Mouse (Mus musculus) adrenal gland, adult 18-20 months (tissue): ENCODE measurements around the gene Cd300lf. TPM values are rescaled to one million over a fixed set of nuclear protein-coding genes. Genes with fewer than 3 reads are reported as not detected.

Experiments used
- DNase-seq, 2 experiments: peaks; one replicate each; pipeline ENCODE4 v3.0.0; 2021 to 2022; ENCODE audit warnings: low spot score in 2 of 2
- total RNA-seq, 2 experiments: library from RNA; stranded (reverse); gene quantifications; 1 replicate in 1 of 2; 2 replicates in 1 of 2; pipeline ENCODE4 v1.2.3; 2021

Cd300lf gene
- total RNA-seq, 2 experiments from 2014 or later, result 1.3 to 2.5 TPM

DNA sequence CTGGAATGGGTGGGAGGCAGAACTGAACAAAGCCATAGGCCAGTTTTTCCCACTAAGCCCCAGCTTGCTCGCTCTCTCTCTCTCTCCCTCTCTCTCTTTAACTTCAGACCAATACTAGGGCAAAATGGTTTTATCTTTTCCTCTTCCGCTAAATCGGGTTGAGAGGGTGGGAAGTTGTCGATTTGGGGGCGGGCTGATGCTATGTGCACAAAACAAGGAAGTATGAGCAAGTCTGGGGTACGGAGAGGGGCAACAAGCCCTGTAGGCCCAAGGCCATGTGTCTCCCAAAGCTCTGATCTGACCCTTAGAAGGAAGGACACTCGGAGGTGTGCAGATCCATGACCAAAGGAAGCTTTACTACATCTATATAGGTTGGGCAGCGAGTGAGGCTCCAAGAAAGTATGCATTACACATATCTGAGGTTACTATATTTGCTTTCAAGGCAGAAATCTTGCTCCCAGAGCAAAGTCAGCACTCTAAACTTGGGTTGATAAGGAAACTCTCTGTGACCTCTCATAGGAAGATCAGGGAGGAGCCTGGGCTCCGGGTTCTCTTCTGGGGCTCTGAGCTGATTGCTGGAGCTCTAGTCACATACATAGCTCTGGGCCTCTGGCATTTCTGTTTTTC, 27.9 kb upstream of the Cd300lf start:
- DNase-seq, result no peak

DNA sequence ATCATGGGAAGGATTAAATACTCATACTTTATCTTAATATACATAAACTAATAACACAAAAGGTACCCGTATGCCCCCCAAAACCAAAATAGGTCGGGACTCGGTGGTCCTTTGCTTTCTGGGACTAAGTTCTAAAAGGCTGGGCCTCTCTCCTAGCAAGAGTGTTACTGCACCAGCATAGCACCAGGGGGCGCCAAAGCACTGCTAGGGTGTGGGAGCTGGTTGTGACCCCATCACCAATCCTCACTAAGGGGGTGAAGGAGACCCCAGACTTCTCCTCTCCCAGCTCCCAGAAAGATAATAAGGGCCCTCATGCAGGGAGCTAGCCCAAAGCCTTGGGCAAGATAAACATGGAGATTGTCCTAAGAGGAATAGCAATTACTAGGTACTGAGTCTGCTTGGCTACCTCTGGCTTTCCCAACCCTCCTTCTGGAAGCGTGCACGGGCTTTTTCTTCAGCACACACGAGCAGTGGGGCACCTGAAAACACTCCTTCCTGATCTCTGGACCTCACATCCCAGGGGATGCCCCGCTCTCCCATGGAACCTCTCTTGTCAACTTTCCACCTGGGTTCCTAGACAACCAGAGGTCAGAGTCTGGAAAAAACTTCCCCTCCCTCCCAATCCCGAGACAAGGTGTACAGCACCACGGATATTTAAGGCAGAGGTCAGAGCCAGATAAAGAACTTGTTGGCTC, 27.2 kb upstream of the Cd300lf start:
- peak; percentile 76 to 85 for DNase-seq

DNA sequence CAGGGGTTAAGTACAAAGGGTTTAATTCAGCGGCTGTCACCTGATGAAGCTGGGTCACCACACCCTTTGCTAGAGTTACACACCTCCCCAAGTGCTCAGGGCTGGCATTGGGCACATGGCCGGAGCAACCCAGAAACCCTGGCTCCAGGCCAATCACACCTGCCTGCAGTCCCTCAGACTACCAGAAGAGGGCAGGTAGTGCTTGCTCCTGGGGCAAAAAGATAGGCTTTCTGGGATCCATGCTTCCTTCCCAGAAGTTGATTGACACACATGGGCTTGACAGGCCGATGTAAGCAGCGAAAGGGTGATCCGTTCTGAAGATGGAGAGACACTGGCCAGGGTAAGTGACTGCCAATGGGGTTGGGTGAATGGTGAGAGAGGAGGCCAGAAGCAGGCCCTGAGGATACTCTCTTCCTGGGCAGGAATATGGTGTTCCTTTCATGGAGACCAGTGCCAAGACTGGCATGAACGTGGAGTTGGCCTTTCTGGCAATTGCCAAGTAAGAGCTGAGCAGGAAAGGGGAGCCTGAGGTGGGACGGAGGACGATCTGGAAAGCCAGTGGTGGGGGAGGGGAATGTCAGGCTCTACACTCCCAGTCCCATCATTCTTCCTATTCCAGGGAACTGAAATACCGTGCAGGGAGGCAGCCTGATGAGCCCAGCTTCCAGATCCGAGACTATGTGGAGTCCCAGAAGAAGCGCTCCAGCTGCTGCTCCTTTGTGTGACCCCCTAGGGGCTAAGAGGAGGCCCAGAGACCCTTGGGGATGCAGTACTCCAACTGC, 26.4 kb upstream of the Cd300lf start:
- DNase-seq, result peak; percentile 88 to 89

DNA sequence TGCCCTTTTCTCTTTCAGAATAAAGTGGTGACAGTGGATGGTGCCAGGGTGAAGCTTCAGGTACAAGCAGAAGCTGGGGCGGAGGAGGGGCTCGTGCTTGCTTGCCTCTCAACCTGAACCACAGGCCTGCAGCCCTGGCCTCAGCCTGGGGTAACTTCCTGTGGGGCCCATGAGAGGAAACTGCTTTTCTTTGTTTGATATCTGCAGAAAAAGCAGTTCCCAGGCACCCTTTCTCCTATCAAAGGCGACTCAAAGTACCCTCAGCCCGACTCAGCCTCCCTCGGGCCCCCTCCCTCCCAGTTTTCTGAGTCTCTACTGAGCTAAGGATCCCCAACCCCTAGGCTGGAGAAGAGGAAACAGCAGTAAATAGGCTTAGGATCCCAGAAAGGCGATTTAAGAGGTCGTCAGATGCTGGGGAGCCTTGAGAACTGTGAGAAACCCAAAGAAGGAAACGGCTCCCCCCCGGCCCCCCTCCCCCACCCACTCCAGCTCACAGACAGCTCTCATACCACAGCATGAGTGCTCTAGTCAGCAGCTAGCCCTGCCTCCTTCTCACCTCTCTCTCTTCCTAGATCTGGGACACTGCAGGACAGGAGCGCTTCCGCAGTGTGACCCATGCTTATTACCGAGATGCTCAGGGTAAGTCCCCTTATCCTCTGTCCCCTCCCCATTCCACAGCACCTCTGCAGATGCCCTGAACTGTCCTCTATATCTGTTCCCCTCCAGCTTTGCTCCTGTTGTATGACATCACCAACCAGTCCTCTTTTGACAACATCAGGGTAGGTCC, 24.3 kb upstream of the Cd300lf start:
- no peak for DNase-seq

DNA sequence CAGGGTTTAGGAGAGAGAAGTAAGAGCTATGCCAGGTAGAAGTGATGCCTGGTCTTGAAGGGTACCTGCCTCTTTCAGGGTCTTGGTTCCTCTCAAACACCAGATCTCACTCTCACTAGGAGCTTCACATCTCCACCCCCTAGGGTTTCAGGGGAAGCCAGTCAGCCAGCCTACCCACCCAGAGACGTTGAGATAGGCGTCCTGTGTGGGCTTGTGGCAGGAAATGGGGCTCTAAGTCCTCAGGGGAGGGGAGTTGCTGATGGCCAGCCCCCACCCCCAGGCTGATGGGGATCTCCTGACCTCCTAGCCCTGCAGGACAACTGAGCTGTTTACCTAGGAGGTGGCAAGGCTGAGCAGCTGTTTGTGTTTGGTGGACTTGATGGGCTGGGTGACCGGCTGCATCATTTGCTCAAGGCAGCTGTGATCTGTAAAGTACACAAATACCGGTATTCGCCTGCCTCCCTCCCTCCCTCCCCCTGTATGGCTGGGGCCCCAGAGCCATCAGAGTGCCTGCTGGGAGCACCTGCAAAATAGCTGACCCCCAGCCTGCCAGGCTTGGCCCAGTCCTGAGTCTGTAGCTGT, 21.4 kb upstream of the Cd300lf start:
- no peak for DNase-seq

DNA sequence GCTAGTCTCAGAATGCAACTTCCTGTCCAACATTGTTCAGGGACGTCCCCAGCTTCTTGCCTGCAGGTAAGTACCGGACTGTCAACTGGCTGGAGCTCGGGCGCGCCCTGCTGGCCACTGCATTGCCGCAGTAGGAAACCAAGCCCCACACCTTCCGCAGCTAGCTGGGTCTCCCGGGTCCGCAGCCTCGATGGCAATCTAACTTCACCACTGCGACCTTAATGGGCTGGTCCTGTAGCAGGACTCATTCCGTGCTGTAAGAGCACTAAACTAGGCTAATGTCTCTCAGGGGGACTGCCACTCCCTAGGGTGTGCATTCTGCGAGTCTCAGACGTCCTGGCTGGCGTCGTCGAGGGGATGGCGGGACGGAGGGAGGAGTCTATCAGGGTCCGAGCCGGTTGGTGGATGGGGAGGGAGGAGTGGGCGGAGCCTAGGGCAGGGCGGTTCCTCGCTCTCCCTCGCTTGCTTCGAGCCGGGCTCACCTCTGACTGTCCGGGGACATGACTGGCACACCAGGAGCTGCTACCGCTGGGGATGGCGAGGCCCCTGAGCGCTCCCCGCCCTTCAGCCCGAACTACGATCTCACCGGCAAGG, 20.0 kb upstream of the Cd300lf start:
- DNase-seq, result peak; percentile 64 to 80

DNA sequence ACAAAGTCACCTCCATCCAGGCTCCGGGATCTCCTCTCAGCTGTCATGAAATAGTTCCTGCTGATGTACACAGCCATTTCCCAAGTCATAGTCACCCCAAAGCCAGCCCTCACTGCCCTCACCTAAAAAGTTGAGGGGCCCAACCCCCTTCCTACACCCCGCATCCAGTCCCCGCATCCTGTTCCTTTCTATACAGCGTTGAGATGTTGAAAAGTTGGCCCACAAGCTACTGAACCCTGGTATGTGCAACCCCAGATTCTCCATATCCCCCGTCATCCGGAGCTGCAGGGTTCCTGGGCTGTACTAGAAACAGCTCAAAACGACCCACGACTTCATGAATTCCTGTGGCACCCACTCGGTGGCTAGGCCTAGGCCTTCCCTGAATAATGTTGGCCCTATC, 19.3 kb upstream of the Cd300lf start:
- DNase-seq, result no peak

DNA sequence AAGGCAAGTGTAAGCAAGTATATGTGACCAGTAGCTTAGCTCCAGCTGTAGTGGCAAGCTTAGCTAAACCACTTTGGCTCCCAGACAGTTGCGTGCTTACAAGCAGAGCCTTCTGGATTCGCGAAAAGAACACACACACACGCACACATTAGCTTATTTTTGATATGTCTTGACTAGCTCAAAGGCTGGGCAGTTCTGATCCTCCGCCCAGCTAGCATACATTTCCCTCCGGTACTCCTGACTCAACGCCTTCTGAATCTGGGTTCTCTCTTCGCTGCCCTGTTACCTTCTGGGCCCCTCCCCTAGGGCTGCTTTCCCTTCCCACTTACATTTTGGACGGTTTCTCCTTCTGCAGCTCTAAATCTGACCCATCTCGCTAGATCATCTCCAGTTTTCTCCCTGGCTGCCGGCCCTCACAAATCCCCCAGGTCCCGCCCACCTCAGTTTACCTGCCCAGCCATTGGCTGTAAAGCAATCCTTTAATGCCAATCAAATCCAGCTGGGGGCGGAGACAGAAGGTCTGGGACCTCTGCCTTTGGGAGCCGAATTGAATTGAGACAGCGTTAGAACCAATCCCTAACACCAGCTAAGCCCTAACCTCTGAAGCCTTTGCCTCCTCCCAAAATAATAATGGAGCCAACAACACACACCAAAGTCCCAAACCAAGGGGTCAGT, 18.1 kb upstream of the Cd300lf start:
- DNase-seq, result peak in 1 of 2 experiments; percentile 26

DNA sequence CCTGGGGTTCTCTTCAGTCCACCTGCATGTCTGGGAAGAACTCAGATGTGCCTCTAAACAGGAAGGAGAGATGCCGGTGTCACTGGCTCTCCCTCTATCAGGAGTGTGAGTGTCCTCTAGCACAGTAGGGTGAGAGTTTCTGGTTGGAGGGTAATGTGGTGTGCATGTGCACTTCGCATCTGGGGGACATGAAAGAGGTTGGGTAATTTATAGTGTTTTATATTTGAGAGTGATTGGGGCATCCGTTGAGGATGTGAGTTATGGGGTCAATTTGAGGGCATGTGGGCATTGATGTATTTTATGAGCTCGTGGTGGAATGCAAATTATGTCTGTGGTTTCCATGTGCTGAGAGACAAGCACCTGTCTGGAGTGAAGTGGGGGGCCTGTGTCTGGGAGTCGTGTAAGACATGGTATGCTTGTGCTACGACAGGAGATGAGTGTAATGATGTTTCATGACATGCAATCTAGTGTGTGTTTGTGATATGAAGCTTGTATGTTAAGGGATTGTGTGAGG, 17.0 kb upstream of the Cd300lf start:
- DNase-seq, result no peak

DNA sequence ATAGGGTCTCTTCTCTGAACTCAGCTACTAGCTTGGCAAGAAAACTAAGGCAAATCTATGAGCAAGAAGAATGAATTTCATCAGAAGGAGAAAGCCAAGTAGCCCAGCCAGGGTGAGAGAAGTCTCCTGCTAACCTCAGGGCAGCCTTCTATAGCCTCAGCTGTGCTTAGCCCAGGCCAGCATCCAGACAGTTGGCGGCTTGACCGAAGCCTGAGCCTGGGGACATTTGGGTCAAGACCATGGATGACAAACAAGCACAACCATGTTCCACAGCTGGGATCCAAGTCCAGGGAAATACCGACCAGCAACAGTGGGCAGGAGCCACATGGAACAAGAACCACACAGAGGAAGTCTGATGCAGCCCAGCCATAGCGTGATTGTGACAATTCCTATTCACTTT, 14.0 kb upstream of the Cd300lf start:
- no peak for DNase-seq

DNA sequence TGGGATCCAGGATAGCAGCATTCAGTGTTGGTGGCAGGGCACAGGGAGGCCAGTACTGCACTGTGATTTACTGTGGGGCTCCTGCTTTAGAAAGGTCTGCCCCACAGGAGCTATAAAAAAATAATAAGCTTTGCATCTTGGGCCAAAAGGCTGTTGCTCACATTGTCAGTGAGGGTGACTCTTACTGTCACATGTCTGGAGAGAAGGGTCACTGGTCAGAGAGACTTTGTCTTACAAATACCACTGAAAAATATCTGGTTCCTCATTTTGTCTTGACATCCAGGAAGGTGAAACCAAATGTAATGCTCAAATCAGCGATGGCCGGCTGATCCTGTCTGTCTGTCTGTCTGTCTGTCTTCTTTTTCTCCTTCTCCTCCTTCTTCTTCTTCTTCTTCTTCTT, 8.2 kb upstream of the Cd300lf start:
- no peak for DNase-seq

DNA sequence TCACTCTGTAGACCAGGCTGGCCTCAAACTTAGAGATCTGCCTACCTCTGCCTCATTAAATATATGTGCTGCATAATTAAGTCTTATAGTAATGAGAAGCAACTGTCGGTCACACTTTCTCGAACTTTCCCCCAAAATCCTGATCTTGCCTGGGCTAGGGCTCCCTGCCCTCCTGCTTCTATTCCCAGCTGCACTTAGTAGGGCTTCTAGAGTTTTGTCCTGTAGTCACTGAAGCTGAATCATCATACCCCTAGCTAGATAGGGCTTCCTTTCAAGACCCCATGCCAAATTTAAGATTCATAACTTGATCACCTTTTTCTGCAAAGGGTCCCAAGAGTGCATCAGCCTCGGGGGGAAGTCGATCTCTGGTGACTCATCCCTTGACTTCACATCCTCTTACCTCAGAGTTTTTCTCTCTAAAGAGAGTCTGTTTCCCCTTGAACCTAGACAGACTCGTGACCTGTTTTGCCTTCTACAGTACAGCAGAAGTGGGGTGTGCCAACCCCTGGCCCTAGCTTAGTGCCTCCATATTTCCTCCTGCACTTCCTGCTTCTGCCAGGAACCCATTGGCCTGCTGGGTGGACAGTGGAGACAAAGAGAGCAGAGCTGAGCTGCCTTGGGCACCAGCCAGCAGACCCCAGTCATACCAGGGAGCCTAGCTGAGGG, 4.9 kb upstream of the Cd300lf start:
- no peak for DNase-seq

DNA sequence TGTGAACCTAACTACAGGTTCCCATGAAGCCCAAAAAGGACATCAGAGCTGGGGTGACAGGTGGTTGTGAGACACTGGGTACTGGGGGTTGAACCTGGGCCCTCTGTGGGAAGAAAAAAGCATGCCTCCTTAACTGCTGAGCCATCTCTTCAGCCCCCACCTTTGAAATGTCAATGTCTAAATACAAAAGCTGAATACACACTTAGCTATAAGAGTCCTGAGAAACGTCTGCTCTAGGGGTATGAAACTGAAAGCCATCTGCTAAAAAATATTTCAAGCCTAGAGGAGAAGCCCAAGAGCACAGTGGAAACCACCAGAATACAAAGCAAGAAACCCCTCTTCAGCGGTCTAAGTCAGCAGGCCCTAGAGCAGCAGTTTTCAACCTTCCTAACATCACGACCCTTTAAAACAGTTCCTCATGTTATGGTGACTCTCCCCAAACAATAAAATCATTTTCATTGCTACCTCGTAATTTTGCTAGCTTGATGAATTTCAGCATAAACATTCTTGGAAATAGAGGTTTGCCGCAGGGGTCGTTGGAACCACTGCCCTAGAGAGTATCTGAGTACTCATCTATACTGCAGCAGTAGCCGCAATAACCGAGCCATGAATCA, 1.9 kb downstream of the Cd300lf start:
- no peak for DNase-seq

DNA sequence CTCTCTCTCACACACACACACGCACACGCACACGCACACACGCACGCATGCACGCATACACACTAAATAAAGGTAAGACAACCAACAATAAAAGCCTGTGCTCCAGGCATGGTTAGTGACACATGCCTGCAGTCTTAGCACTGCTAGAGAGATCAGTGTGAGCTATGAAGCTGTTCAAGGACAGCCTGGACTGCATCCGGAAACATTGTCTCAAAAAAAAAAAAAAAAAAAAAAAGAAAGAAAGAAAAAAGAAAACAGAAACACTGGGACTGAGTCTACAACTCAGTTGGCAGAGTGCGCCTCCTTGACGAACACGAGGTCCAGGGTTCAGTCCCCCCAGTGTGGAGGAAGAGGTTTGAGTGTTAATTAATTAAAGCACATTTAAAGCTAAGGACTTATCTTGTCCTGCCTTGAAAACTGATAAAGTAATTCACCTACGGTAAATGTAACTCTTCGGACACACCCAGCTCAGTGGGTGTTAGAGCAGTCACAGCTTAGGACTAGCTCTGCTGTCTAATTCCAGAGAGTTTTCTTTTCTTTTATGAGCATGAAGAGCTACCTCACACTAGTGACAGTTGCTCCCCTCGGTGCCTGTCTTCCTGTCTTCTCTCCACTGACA, 4.2 kb downstream of the Cd300lf start:
- DNase-seq, result no peak

DNA sequence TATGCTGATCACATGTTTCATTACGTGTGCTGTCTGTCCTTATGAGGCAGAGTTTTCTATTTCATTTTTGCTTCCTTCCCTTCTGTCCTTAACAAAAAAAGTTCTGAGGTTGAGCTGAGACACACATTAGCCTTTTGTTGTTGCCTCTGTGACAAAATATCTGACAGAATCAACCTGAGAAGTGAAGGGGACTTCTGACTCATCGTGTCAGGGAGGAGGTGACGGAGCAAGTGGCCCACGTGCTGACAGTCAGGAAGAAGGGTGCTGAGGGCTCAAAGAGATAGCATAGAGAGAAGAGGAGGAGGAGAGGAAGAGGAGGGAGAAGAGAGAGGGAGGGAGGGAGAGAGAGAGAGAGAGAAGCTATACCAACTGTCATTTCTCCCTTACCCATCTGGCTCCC, 5.3 kb downstream of the Cd300lf start:
- DNase-seq, result no peak

DNA sequence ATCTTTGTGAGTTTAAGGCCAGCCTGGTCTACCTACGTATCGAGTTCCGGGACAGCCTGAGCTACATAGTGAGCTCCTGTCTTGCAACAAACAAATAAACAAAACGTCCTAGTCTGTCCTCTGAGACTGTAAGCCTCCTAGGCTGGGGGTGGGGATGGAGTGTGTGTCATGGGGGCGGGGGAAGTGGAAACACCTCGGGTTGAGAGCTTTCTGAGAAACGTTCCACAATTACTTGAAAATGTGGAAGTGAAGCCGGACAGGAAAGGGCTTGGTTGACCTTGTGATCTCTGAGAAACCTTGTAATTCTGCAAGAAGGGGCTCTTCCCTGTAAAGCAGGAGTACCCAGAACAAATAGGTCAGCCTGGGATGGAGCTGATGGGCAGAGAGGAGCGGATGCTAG, 14.4 kb downstream of the Cd300lf start:
- DNase-seq, result no peak

DNA sequence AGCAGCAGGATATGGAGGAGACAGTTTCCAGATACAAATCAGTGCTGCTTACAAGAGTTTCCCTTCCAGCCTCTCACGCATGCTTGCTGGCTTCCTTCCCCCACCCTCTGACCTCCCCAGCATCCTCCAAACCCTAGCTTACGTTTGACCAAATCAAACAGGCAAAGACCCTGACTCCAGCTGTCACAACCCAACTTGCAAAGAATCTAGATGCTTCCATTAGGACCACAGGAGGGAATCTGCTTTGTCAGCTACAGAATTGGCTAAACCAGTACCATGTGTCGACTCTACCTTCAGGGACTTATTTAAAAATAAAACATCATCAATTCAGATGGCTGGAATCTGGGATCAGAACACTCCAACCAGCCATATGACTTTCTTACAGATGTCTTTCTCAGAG, 21.6 kb downstream of the Cd300lf start:
- DNase-seq, result no peak

DNA sequence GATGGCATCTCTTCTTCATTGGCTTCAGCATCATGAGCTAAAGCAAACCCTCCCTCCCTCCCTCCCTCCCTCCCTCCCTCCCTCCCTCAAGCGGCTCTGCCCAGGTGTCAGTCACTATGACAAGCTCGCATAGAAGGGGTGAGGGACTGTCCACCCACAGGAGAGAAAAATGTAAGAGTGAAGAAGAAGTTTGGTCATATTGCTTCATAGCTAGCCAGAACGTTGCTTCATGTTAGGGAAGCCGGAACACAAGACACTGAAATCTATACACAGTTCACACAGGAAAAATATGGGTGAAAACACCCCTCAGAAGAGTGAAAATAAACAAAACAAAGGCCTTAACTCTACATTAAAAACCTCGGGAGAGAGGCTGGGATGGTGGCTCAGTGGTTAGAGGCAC, 23.5 kb downstream of the Cd300lf start:
- no peak for DNase-seq
